In the genomic region with DNA sequence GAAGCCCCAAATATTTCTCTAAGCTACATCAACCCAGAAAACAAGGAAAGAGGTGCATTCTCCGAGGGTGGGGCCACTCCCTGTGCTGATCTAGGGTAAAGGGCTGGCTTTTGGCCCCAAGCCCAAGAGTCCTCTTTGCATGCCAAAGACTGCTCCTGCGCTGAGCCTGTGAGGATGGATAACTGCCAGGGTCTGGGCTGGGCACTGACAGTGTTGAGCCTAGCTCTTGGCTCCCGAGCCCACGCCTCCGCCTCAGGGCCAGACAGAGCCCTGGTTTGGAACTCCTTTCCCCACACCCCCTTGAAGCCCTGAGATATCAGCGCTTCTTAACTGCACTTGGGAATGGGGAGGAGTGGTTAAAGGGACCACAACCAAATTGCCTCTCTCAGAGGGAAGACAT, we compare ENCODE assay signal across 8 mouse cellular contexts. TPM values are rescaled to one million over a fixed set of nuclear protein-coding genes. Genes with fewer than 3 reads are reported as not detected.
DNase-seq lines count a peak whose midpoint lies in the region; ATAC-seq and TF ChIP-seq lines count a peak whose summit lies in the region.

No protein-coding gene starts in this region.

- no peak overlapping the region for H3K4me2 ChIP-seq in liver, postnatal 0 days (ENCODE audit: low read depth, low read length)

- WGBS in liver, postnatal 0 days (ENCODE audit: insufficient replicate concordance): 72% methylated on average over 6 of the region's 6 CpGs

- TF ChIP-seq CTCF in liver, postnatal 0 days (IDR thresholded peaks at IDR 0.05; ENCODE audit: low read depth): no peak

- ATAC-seq in liver, postnatal 0 days: no peak

- H3K27me3 ChIP-seq in liver, postnatal 0 days (ENCODE audit: insufficient read depth, low read length): no peaks in the 10 kb centered on the region

- H3K9ac ChIP-seq in liver, postnatal 0 days (replicated peaks): no peak overlapping the region

- H3K4me1 ChIP-seq in liver, postnatal 0 days (ENCODE audit: insufficient read depth): no peaks in the 10 kb centered on the region

- no peak for TF ChIP-seq EP300 in liver, postnatal 0 days (IDR thresholded peaks at IDR 0.05; ENCODE audit: low read depth)

- peak; percentile 96 for DNase-seq in left cerebral cortex, postnatal 4 days
- no peak for DNase-seq in left cerebral cortex, adult 9 months (ENCODE audit: low spot score in 2 of 2)
- peak; percentile 74 to 80 for DNase-seq in adrenal gland, postnatal 36 days
- DNase-seq in gastrocnemius, adult 18-20 months (ENCODE audit: low spot score): peak; percentile 24
- DNase-seq in kidney, postnatal 14 days: peak; percentile 52
- peak; percentile 60 for DNase-seq in ovary, postnatal 14 days (ENCODE audit: low spot score)
- DNase-seq in liver, postnatal 0 days: no peak
- DNase-seq in frontal cortex, postnatal 25 days (ENCODE audit: low spot score in 2 of 2): no peak

- H3K4me3 ChIP-seq in liver, postnatal 0 days (ENCODE audit: low read depth, low read length): no peak overlapping the region

- intact Hi-C loops in left cerebral cortex, postnatal 4 days (cut with DNase I): no loop called here

- no peaks in the 10 kb centered on the region for H3K36me3 ChIP-seq in liver, postnatal 0 days (replicated peaks; ENCODE audit: insufficient read depth, low read length)

- H3K27ac ChIP-seq in liver, postnatal 0 days (ENCODE audit: low read depth): no peak overlapping the region

- H3K9me3 ChIP-seq in liver, postnatal 0 days (ENCODE audit: low read length): peaks cover 4% of the 10 kb centered on the region; the same call in 1 of the 2 replicates

RNA-seq across cellular contexts. Expression of a gene that starts 28.8 kb away (rescaled TPM):
- not detected for total RNA-seq in left cerebral cortex, postnatal 4 days (2021)
- 10 to 100 TPM in 1 of 2 experiments, 1 to 10 TPM in 1; 1.5 to 15.6 TPM for total RNA-seq in adrenal gland, postnatal 36 days (2021)
- 10 to 100 TPM in 1 of 2 experiments, under 1 TPM in 1; 0.48 to 13.2 TPM for total RNA-seq in gastrocnemius, adult 18-20 months (2021)
- not detected in 2 replicates for polyA plus RNA-seq in liver, postnatal 0 days (2015; fragmentation: Nextera tagmentation; extraction: Ambion mirVana)

Comparison
In these comparisons a context has a peak if more than half of its experiments do, and no peak if none do; other contexts are left out.
1. DNase-seq: peak in left cerebral cortex, postnatal 4 days (single experiment), adrenal gland, postnatal 36 days (2 of 2), gastrocnemius, adult 18-20 months (single experiment), kidney, postnatal 14 days (single experiment) and ovary, postnatal 14 days (single experiment); none in left cerebral cortex, adult 9 months (0 of 2), liver, postnatal 0 days (single experiment) and frontal cortex, postnatal 25 days (0 of 2).